Mouse (Mus musculus): ENCODE measurements at regions not wholly inside any gene's neighbourhood (a gene's known extent, or its start where the extent isn't known, plus 50 kb on each side); places are given as distances from the start of the nearest gene placed in this dataset.

GRCm38 (mm10) chr8:26527186-26527580 lies 407.8 kb downstream of the Gm45692 start:
- DNase-seq = no peak

- DNase-seq = no peak
These were observed 410.6 kb downstream of the Gm45692 start for GRCm38 (mm10) chr8:26529921-26530320.

- DNase-seq = no peak
These were observed 414.4 kb downstream of the Gm45692 start for GRCm38 (mm10) chr8:26533444-26534421.

- no peak for DNase-seq
These were observed 416.5 kb downstream of the Gm45692 start for GRCm38 (mm10) chr8:26535816-26536215.

GRCm38 (mm10) chr8:26553691-26554090 lies 423.4 kb upstream of the Zfp703 start:
- DNase-seq = no peak

GRCm38 (mm10) chr8:26559196-26559595 lies 417.9 kb upstream of the Zfp703 start:
- peak; percentile 3 for DNase-seq

GRCm38 (mm10) chr8:26563151-26563550 lies 414.0 kb upstream of the Zfp703 start:
- no peak for DNase-seq

GRCm38 (mm10) chr8:26564254-26564653 lies 412.9 kb upstream of the Zfp703 start:
- DNase-seq = no peak

GRCm38 (mm10) chr8:26568423-26569060 lies 408.6 kb upstream of the Zfp703 start:
- no peak for DNase-seq

- no peak for DNase-seq
These were observed 388.3 kb upstream of the Zfp703 start for GRCm38 (mm10) chr8:26588841-26589240.

- DNase-seq = no peak
These were observed 386.4 kb upstream of the Zfp703 start for GRCm38 (mm10) chr8:26590591-26591212.

GRCm38 (mm10) chr8:26591266-26591665 lies 385.9 kb upstream of the Zfp703 start:
- no peak for DNase-seq

GRCm38 (mm10) chr8:26593536-26594368 lies 383.4 kb upstream of the Zfp703 start:
- no peak for DNase-seq

- DNase-seq = no peak
These were observed 382.7 kb upstream of the Zfp703 start for GRCm38 (mm10) chr8:26594369-26594920.

- no peak for DNase-seq
These were observed 381.6 kb upstream of the Zfp703 start for GRCm38 (mm10) chr8:26595431-26596018.

GRCm38 (mm10) chr8:26596665-26597362 lies 380.3 kb upstream of the Zfp703 start:
- no peak for DNase-seq

GRCm38 (mm10) chr8:26598520-26598919 lies 378.6 kb upstream of the Zfp703 start:
- DNase-seq = peak; percentile 8

GRCm38 (mm10) chr8:26600127-26600526 lies 377.0 kb upstream of the Zfp703 start:
- no peak for DNase-seq

- DNase-seq = no peak
These were observed 369.1 kb upstream of the Zfp703 start for GRCm38 (mm10) chr8:26608001-26608400.

GRCm38 (mm10) chr8:26608588-26608987 lies 368.5 kb upstream of the Zfp703 start:
- DNase-seq = no peak

GRCm38 (mm10) chr8:26612153-26612552 lies 365.0 kb upstream of the Zfp703 start:
- DNase-seq = no peak

Measured in kidney, adult 18-20 months (tissue).